In the genomic region with DNA sequence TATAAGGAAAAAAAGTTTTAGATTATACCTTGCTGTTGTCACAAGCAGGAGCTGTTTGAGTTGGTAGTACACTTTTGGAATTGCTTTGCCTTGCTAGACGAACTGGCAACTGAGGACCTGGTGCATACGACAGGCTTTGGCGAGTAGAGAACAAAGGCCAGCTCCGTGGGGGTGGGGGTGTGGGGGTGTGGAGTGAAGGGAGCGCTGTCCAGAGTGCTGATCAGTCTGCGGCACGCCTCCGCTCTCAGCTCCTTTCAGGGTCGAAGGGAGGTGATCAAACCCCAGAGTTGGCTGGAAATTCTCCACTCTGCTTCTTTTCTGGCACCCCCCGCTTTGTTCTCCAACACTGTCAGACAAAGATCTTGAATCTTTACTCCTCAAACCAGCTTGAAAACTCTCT, we compare ENCODE assay signal across 9 mouse cellular contexts. TPM values are rescaled to one million over a fixed set of nuclear protein-coding genes. Genes with fewer than 3 reads are reported as not detected.
A peak's percentile ranks its signal among the peaks of the same experiment; 100 is the strongest.
DNase-seq lines count a peak whose midpoint lies in the region; ATAC-seq lines count a peak whose summit lies in the region.
"Had no signal": no experiment of that assay in that cellular context is flagged by ENCODE, and none has a peak within 500 bp of the region (broad histone marks: within the 10 kb centered on the region; RNA-seq: fewer than 3 reads in every experiment).

No protein-coding gene starts in this region.

- H3K9ac ChIP-seq in liver, embryonic 12.5 days: no peak overlapping the region
- peak overlapping the region; percentile 1; the same call in 1 of the 2 replicates for H3K9ac ChIP-seq in midbrain, embryonic 16.5 days (ENCODE audit: low read depth, low read length)
- H3K9ac ChIP-seq: liver, embryonic 14.5 days had no signal

- ATAC-seq in liver, embryonic 12.5 days: no peak
- peak; percentile 27; the same call in 1 of the 2 replicates for ATAC-seq in midbrain, embryonic 16.5 days
- ATAC-seq in monocyte, adult 5-6 weeks (replicated peaks; ENCODE audit: insufficient number of reproducible peaks, low FRiP score, low TSS enrichment, poor library complexity, severe bottlenecking): no peak

- H3K36me3 ChIP-seq in liver, embryonic 12.5 days: no peaks in the 10 kb centered on the region
- no peaks in the 10 kb centered on the region for H3K36me3 ChIP-seq in midbrain, embryonic 16.5 days (ENCODE audit: control insufficient read depth, insufficient read depth, low read length)

- 3% methylated on average over 10 of the region's 10 CpGs for WGBS in liver, embryonic 12.5 days (ENCODE audit: insufficient replicate concordance)
- 1% methylated on average over 10 of the region's 10 CpGs for WGBS in midbrain, embryonic 16.5 days

- H3K27me3 ChIP-seq in liver, embryonic 12.5 days (replicated peaks): peaks cover 19% of the 10 kb centered on the region
- no peaks in the 10 kb centered on the region for H3K27me3 ChIP-seq in midbrain, embryonic 16.5 days (ENCODE audit: control insufficient read depth, insufficient read depth, low read depth, low read length)

- no peak overlapping the region for H3K27ac ChIP-seq in liver, embryonic 12.5 days
- peak overlapping the region; percentile 77 for H3K27ac ChIP-seq in midbrain, embryonic 16.5 days (ENCODE audit: low read length)
- H3K27ac ChIP-seq: liver, embryonic 14.5 days had no signal

- peak; percentile 39 for DNase-seq in liver
- peak; percentile 56 for DNase-seq in adipocyte (ENCODE audit: low spot score)
- peak; percentile 83 for DNase-seq in embryo, embryonic 11 days
- peak; percentile 22 for DNase-seq in kidney, adult 9 months
- no peak for DNase-seq in T-cell, adult 2 months (ENCODE audit: low spot score)

- no peaks in the 10 kb centered on the region for H3K4me1 ChIP-seq in liver, embryonic 12.5 days
- peaks cover 50% of the 10 kb centered on the region for H3K4me1 ChIP-seq in midbrain, embryonic 16.5 days (ENCODE audit: control insufficient read depth, insufficient read depth, low read length)

- H3K4me2 ChIP-seq in liver, embryonic 12.5 days: no peak overlapping the region
- peak overlapping the region; percentile 48 for H3K4me2 ChIP-seq in midbrain, embryonic 16.5 days (ENCODE audit: low read length)

- H3K9me3 ChIP-seq in liver, embryonic 12.5 days (replicated peaks): no peaks in the 10 kb centered on the region
- H3K9me3 ChIP-seq in midbrain, embryonic 16.5 days (replicated peaks; ENCODE audit: control insufficient read depth, low read length, poor library complexity, severe bottlenecking): no peaks in the 10 kb centered on the region

- H3K4me3 ChIP-seq in liver, embryonic 12.5 days: no peak overlapping the region
- H3K4me3 ChIP-seq in midbrain, embryonic 16.5 days (ENCODE audit: low read depth, low read length): peak overlapping the region; percentile 19; the same call in 1 of the 2 replicates

RNA-seq across cellular contexts. Expression of a gene that starts 1.5 kb away (rescaled TPM):
- 0.07 TPM in 1 of 2 replicates, not detected in the other for polyA plus RNA-seq in liver, embryonic 12.5 days (2016; fragmentation: Nextera tagmentation; extraction: Ambion mirVana)
- 15.6 and 19.2 TPM in 2 replicates for polyA plus RNA-seq in midbrain, embryonic 16.5 days (2015; fragmentation: Nextera tagmentation; extraction: Ambion mirVana)
- total RNA-seq in monocyte, adult 5-6 weeks (2017): 0.29 TPM in 1 of 3 replicates, not detected in the others

RNA-seq across cellular contexts. Expression of a gene that starts 49.8 kb away (rescaled TPM):
- 0.89 and 0.94 TPM in 2 replicates for polyA plus RNA-seq in liver, embryonic 12.5 days (2016; fragmentation: Nextera tagmentation; extraction: Ambion mirVana)
- 103 and 111 TPM in 2 replicates for polyA plus RNA-seq in midbrain, embryonic 16.5 days (2015; fragmentation: Nextera tagmentation; extraction: Ambion mirVana)
- total RNA-seq in monocyte, adult 5-6 weeks (2017): 0.19 TPM in 1 of 3 replicates, not detected in the others

Comparison
In these comparisons a context has a peak if more than half of its experiments do, and no peak if none do; other contexts are left out.
1. RNA of a gene that starts 1.5 kb away (polyA plus RNA-seq): 15.6 to 19.2 TPM in midbrain, embryonic 16.5 days; 0.07 TPM in liver, embryonic 12.5 days; every median in the first group is over 10 times any median in the second.
2. RNA of a gene that starts 49.8 kb away (polyA plus RNA-seq): 103 to 111 TPM in midbrain, embryonic 16.5 days; 0.89 to 0.94 TPM in liver, embryonic 12.5 days; every median in the first group is over 10 times any median in the second.